9 mouse cellular contexts compared by ENCODE assay signal in the genomic region with DNA sequence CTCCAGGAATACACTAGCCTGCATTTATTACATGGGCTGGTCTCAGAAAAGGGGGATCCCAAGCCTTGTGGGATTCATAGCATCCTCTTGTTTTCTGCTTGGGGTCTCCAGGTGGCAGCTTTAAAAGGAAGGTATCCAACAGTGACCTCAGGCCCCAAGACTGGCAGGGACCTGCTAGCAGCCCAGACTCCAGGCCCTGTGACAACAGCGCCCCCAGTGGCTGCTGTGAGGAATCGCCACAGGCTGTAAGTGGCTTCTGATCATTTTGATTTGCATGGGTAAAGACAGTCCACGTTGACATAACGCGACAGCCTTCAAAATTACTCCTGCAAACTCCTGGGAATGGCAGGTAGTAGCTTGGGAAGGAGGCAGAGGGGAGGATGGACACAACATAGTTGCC. TPM values are rescaled to one million over a fixed set of nuclear protein-coding genes. Genes with fewer than 3 reads are reported as not detected.
A peak's percentile ranks its signal among the peaks of the same experiment; 100 is the strongest.
DNase-seq lines count a peak whose midpoint lies in the region; ATAC-seq lines count a peak whose summit lies in the region.
"Had no signal": no experiment of that assay in that cellular context is flagged by ENCODE, and none has a peak within 500 bp of the region (broad histone marks: within the 10 kb centered on the region; RNA-seq: fewer than 3 reads in every experiment).

No protein-coding gene starts in this region.

- peaks cover 86% of the 10 kb centered on the region for H3K36me3 ChIP-seq in limb, embryonic 10.5 days

- no peaks in the 10 kb centered on the region for H3K4me1 ChIP-seq in limb, embryonic 10.5 days

- peak; percentile 55 for ATAC-seq in activated CD4-positive, CD25-positive, alpha-beta regulatory T cell, adult 4 months
- ATAC-seq in granulocyte monocyte progenitor cell, adult 5-6 weeks (replicated peaks; ENCODE audit: poor library complexity, severe bottlenecking) = peak; percentile 65
- peak; percentile 36; the same call in 1 of the 2 replicates for ATAC-seq in monocyte, adult 5-6 weeks (replicated peaks; ENCODE audit: insufficient number of reproducible peaks, low FRiP score, low TSS enrichment, poor library complexity, severe bottlenecking)

- DNase-seq in spleen, postnatal 10 days (ENCODE audit: low spot score in 2 of 2) = peak; percentile 27 to 73
- no peak for DNase-seq in spleen, postnatal 36 days (ENCODE audit: low spot score in 2 of 2)
- peak; percentile 80 to 86 for DNase-seq in cerebellum, postnatal 10 days
- DNase-seq in limb, embryonic 10.5 days (ENCODE audit: low spot score) = peak; percentile 76
- no peak for DNase-seq in yolk sac, embryonic 10.5 days (ENCODE audit: low spot score)

- H3K4me3 ChIP-seq in limb, embryonic 10.5 days = no peak overlapping the region

- H3K27ac ChIP-seq in limb, embryonic 10.5 days = no peak overlapping the region

- no peaks in the 10 kb centered on the region for H3K9me3 ChIP-seq in limb, embryonic 10.5 days (replicated peaks)

- 35% methylated on average over 5 of the region's 5 CpGs for WGBS in limb, embryonic 10.5 days

- no peaks in the 10 kb centered on the region for H3K27me3 ChIP-seq in limb, embryonic 10.5 days (ENCODE audit: low read depth, poor library complexity, severe bottlenecking)

RNA-seq across cellular contexts. Expression of gene Pex11g, which starts 16.8 kb away (rescaled TPM):
- polyA plus RNA-seq in activated CD4-positive, CD25-positive, alpha-beta regulatory T cell, adult 4 months (2017; shearing (Covaris generic)) = 10 to 100 TPM; 10.9 to 15.4 TPM
- total RNA-seq in granulocyte monocyte progenitor cell, adult 5-6 weeks (2014; fragmentation: Nextera tagmentation) = 2.3 and 2.8 TPM in 2 replicates
- total RNA-seq in granulocyte monocyte progenitor cell, adult 5-6 weeks (2017) = 1.6 and 3.4 TPM in 2 replicates
- 6.3 and 7.6 TPM in 2 replicates for polyA plus RNA-seq in limb, embryonic 10.5 days (2016; fragmentation: Nextera tagmentation; extraction: Ambion mirVana)
- 1.7 to 2.1 TPM in 2 of 3 replicates, not detected in the other for total RNA-seq in monocyte, adult 5-6 weeks (2017)

RNA-seq across cellular contexts. Expression of gene Tex45, which starts 20.0 kb away (rescaled TPM):
- not detected for polyA plus RNA-seq in activated CD4-positive, CD25-positive, alpha-beta regulatory T cell, adult 4 months (2017; shearing (Covaris generic))
- total RNA-seq in granulocyte monocyte progenitor cell, adult 5-6 weeks (2014; fragmentation: Nextera tagmentation) = not detected in 2 replicates
- not detected in 2 replicates for total RNA-seq in granulocyte monocyte progenitor cell, adult 5-6 weeks (2017)
- not detected in 2 replicates for polyA plus RNA-seq in limb, embryonic 10.5 days (2016; fragmentation: Nextera tagmentation; extraction: Ambion mirVana)
- total RNA-seq in monocyte, adult 5-6 weeks (2017) = 0.29 TPM in 1 of 3 replicates, not detected in the others
- polyA plus RNA-seq: large intestine, adult 2 months had no signal

RNA-seq across cellular contexts. Expression of gene Zfp358, which starts 42.3 kb away (rescaled TPM):
- 1 to 10 TPM in 1 of 2 experiments, under 1 TPM in 1; 0.97 to 1.0 TPM for polyA plus RNA-seq in activated CD4-positive, CD25-positive, alpha-beta regulatory T cell, adult 4 months (2017; shearing (Covaris generic))
- total RNA-seq in granulocyte monocyte progenitor cell, adult 5-6 weeks (2014; fragmentation: Nextera tagmentation) = 11.8 and 17.0 TPM in 2 replicates
- 3.3 and 5.0 TPM in 2 replicates for total RNA-seq in granulocyte monocyte progenitor cell, adult 5-6 weeks (2017)
- 71.3 and 80.8 TPM in 2 replicates for polyA plus RNA-seq in limb, embryonic 10.5 days (2016; fragmentation: Nextera tagmentation; extraction: Ambion mirVana)
- total RNA-seq in monocyte, adult 5-6 weeks (2017) = 1.6 to 2.7 TPM (median 2.0 TPM) in 3 replicates

RNA-seq across cellular contexts. Expression of gene Mcoln1, which starts 49.6 kb away (rescaled TPM):
- 10 to 100 TPM; 17.0 to 19.1 TPM for polyA plus RNA-seq in activated CD4-positive, CD25-positive, alpha-beta regulatory T cell, adult 4 months (2017; shearing (Covaris generic))
- total RNA-seq in granulocyte monocyte progenitor cell, adult 5-6 weeks (2014; fragmentation: Nextera tagmentation) = 26.7 and 55.5 TPM in 2 replicates
- total RNA-seq in granulocyte monocyte progenitor cell, adult 5-6 weeks (2017) = 21.8 and 41.5 TPM in 2 replicates
- 59.4 and 71.5 TPM in 2 replicates for polyA plus RNA-seq in limb, embryonic 10.5 days (2016; fragmentation: Nextera tagmentation; extraction: Ambion mirVana)
- total RNA-seq in monocyte, adult 5-6 weeks (2017) = 46.3 to 51.3 TPM (median 48.3 TPM) in 3 replicates

RNA-seq across cellular contexts. Expression of gene Arhgef18, which starts 57.9 kb away (rescaled TPM):
- 10 to 100 TPM; 23.2 to 30.6 TPM for polyA plus RNA-seq in activated CD4-positive, CD25-positive, alpha-beta regulatory T cell, adult 4 months (2017; shearing (Covaris generic))
- 29.1 and 36.5 TPM in 2 replicates for total RNA-seq in granulocyte monocyte progenitor cell, adult 5-6 weeks (2014; fragmentation: Nextera tagmentation)
- 24.7 and 25.2 TPM in 2 replicates for total RNA-seq in granulocyte monocyte progenitor cell, adult 5-6 weeks (2017)
- polyA plus RNA-seq in limb, embryonic 10.5 days (2016; fragmentation: Nextera tagmentation; extraction: Ambion mirVana) = 8.0 and 9.5 TPM in 2 replicates
- 44.8 to 134 TPM (median 53.5 TPM) in 3 replicates for total RNA-seq in monocyte, adult 5-6 weeks (2017)

Comparison
In these comparisons a context has a peak if more than half of its experiments do, and no peak if none do; other contexts are left out.
1. DNase-seq: peak in spleen, postnatal 10 days (2 of 2), cerebellum, postnatal 10 days (2 of 2) and limb, embryonic 10.5 days (single experiment); none in spleen, postnatal 36 days (0 of 2) and yolk sac, embryonic 10.5 days (single experiment).
2. Peak in every context shown above with its lines, with median percentiles within 50 percentile points of each other: ATAC-seq.